Mouse (Mus musculus) myocyte (in vitro differentiated cells): ENCODE measurements around the gene Gstp3.

Experiments
- E2F4 ChIP-seq: IDR thresholded peaks from one replicate; pipeline ENCODE4 v1.6.1; 2011; ENCODE audit warnings: mild to moderate bottlenecking, control low read depth, moderate library complexity; ENCODE audit not compliant: insufficient read depth
- MAX ChIP-seq: IDR thresholded peaks from one replicate; pipeline ENCODE4 v1.6.1; 2011; ENCODE audit warnings: low read depth, mild to moderate bottlenecking, control low read depth
- POLR2A ChIP-seq: IDR thresholded peaks from one replicate; pipeline ENCODE4 v1.6.1; 2011; ENCODE audit warnings: low read depth, mild to moderate bottlenecking, control low read depth, moderate library complexity; ENCODE audit not compliant: insufficient read length
- POLR2AphosphoS2 ChIP-seq: IDR thresholded peaks from one replicate; pipeline ENCODE4 v1.6.1; 2011; ENCODE audit warnings: low read depth, control low read depth; ENCODE audit not compliant: insufficient read length
- TCF12 ChIP-seq: IDR thresholded peaks from one replicate; pipeline ENCODE4 v1.6.1; 2011; ENCODE audit warnings: mild to moderate bottlenecking, control low read depth; ENCODE audit not compliant: poor library complexity, insufficient read depth, severe bottlenecking

DNA sequence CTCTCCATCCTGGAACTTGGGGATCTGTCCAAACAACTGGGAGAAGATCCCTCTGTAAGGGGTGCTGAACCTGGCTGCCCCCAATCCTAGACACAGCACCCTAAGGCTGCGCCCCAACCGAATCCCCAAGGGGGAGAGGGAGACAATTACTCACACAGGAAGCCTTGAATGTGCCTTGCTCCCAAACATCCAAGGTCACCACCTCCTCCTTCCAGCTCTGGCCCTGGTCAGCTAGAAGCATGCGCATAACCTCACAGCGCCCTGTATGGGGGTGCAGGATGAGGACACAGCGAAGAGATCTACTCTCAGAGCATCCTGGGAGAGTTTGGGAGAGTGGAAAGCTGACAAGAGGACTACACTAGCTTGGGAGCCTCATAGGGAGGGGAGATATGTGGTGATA, 788 bp downstream of the Gstp3 start:
- TF ChIP-seq TCF12: no peak
- no peak for TF ChIP-seq POLR2AphosphoS2
- TF ChIP-seq POLR2A: no peak
- no peak for TF ChIP-seq E2F4
- no peak for TF ChIP-seq MAX
